Mouse (Mus musculus) cortical plate, adult 2 months (tissue): ENCODE results near the gene Tssk2.
A peak's percentile ranks its signal among the peaks of the same experiment; 100 is the strongest.

Experiments
- CTCF ChIP-seq: fragments of 200-500 bp; IDR thresholded peaks from 2 replicates; pipeline ENCODE4 v1.5.1; 2011; ENCODE audit warnings: mild to moderate bottlenecking, control low read depth, low read length; ENCODE audit not compliant: insufficient read depth; ENCODE audit errors: extremely low read depth
- POLR2A ChIP-seq: fragments of 200-500 bp; IDR thresholded peaks from 2 replicates; pipeline ENCODE4 v1.6.1; 2011; ENCODE audit warnings: mild to moderate bottlenecking, low read length, control low read depth; ENCODE audit not compliant: insufficient read depth; ENCODE audit errors: extremely low read depth

DNA sequence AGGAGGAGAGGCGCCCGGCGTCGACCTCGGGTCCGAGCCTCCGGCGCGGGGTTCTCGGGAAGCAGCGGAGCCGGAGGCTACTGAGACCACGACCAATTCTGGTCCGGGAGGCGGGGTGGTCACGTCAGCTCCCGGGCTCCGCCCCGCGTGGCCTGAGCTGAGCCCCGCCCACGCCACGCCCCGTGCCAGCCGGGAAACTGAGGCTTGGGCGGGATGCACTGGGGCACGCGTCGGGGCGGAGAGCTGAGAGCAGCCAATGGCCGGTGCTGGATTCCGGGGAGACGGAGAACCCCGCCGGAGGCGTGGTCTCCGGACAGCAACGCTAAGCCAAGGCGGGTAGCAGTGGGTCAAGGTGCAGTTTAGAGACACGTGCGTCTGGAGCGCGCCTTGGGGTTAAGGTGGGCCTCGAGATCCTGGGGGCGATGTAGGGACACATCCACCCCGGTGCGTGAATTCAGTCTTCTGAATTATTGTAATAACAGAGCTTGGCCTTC, 29.7 kb downstream of the Tssk2 start, which contains the start of gene Slc25a1:
- TF ChIP-seq CTCF = no peak
- TF ChIP-seq POLR2A = peak; percentile 63; the same call in 1 of the 2 replicates
